11 mouse cellular contexts compared by ENCODE assay signal in the genomic region with DNA sequence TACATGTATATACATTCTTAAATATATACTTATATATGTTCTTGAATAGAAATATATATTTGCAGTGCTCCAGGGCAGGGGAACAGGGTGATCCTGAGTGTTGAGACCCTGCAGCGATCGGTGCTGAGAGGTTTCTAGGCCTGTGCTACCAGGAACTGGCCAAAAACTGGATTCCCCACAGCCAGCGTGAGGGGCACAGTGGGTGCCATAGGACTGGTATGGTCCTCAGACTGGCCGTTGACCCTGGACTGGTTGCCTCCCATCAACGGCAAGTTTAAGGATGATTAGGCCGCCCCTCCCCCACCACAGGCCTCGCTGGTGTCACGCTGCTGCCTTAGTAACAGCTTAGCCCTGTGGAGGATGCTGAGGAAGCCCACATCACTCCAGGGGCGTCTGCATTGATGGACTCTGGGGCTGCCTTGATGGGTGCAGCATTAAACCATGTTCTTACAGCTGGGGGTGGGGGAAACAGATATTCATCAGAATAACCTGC.
"Had no signal": no experiment of that assay in that cellular context is flagged by ENCODE, and none has a peak within 500 bp of the region (broad histone marks: within the 10 kb centered on the region; RNA-seq: fewer than 3 reads in every experiment).

No protein-coding gene starts in this region.

- H3K27me3 ChIP-seq: limb, embryonic 13.5 days; midbrain, embryonic 15.5 days; neural tube, embryonic 13.5 days had no signal

- H3K9me3 ChIP-seq: limb, embryonic 13.5 days; midbrain, embryonic 15.5 days; neural tube, embryonic 13.5 days had no signal

- DNase-seq: left cerebral cortex, postnatal 4 days; lung, adult 18-20 months; right cerebral cortex, adult 18-20 months; right cerebral cortex, postnatal 25 days; thymus, adult 18-20 months; thymus, postnatal 14 days had no signal

- ATAC-seq: intestine, embryonic 16.5 days; midbrain, embryonic 15.5 days had no signal

- H3K27ac ChIP-seq: limb, embryonic 13.5 days; liver, embryonic 14.5 days; midbrain, embryonic 15.5 days had no signal

- H3K9ac ChIP-seq: limb, embryonic 13.5 days; liver, embryonic 14.5 days; midbrain, embryonic 15.5 days; neural tube, embryonic 13.5 days had no signal

- H3K4me1 ChIP-seq: midbrain, embryonic 15.5 days had no signal

- H3K4me3 ChIP-seq: limb, embryonic 13.5 days; midbrain, embryonic 15.5 days; neural tube, embryonic 13.5 days had no signal

- H3K4me2 ChIP-seq: limb, embryonic 13.5 days; midbrain, embryonic 15.5 days; neural tube, embryonic 13.5 days had no signal
